Mouse (Mus musculus) CH12.LX (cell line): ENCODE measurements at regions not wholly inside any gene's neighbourhood (a gene's known extent, or its start where the extent isn't known, plus 50 kb on each side); places are given as distances from the start of the nearest gene placed in this dataset.

Source experiments
- DNase-seq: peaks from one replicate; pipeline ENCODE4 v3.0.0-alpha.2; 2013; ENCODE audit errors: extremely low read depth
- H3K27ac ChIP-seq: 2 replicates; pipeline ENCODE4 v1.5.1; 2012; ENCODE audit warnings: low read depth, mild to moderate bottlenecking, control low read depth, moderate library complexity; ENCODE audit not compliant: insufficient read depth
- H3K27me3 ChIP-seq: replicated peaks from 2 replicates; pipeline ENCODE3; 2012; ENCODE audit warnings: inconsistent platforms
- H3K36me3 ChIP-seq, 2 experiments: replicated peaks in 1 of 2; 2 replicates each; pipeline versions ENCODE3 to v1.6.1; 2012; ENCODE audit warnings: inconsistent platforms in 1 of 2, low read length in 1 of 2, mild to moderate bottlenecking in 1 of 2, mixed read lengths in 1 of 2, moderate library complexity in 1 of 2; ENCODE audit not compliant: control insufficient read depth in 1 of 2, insufficient read depth in 1 of 2
- H3K4me1 ChIP-seq, 2 experiments: 2 replicates each; pipeline ENCODE4 v1.6.1; 2012; ENCODE audit warnings: inconsistent platforms in 1 of 2, moderate library complexity in 1 of 2; ENCODE audit not compliant: insufficient read depth in 2 of 2, control insufficient read depth in 1 of 2
- H3K4me2 ChIP-seq: 2 replicates; pipeline ENCODE4 v1.6.1; 2012; ENCODE audit warnings: low read depth, mild to moderate bottlenecking, control low read depth; ENCODE audit not compliant: poor library complexity, insufficient read depth, severe bottlenecking
- H3K4me3 ChIP-seq, 3 experiments: fragments of 150-350 bp in 1 of 3; sonication (generic) in 1 of 3; replicated peaks in 1 of 3; 2 replicates each; pipeline versions ENCODE3 to v1.5.1; 2011 to 2012; ENCODE audit warnings: low read depth in 2 of 3, low read length in 2 of 3, mild to moderate bottlenecking in 2 of 3, moderate library complexity in 2 of 3, control low read depth in 1 of 3, improper control_type of control experiment in 1 of 3, inconsistent platforms in 1 of 3, mixed read lengths in 1 of 3; ENCODE audit not compliant: poor library complexity in 1 of 3
- H3K79me2 ChIP-seq: replicated peaks from 2 replicates; pipeline ENCODE4 v1.6.1; 2012; ENCODE audit warnings: mild to moderate bottlenecking, moderate library complexity; ENCODE audit not compliant: control insufficient read depth, poor library complexity, insufficient read depth, severe bottlenecking; ENCODE audit errors: extremely low read depth
- H3K9ac ChIP-seq: 2 replicates; pipeline ENCODE4 v1.6.1; 2012; ENCODE audit warnings: low read depth, mild to moderate bottlenecking, control low read depth, moderate library complexity; ENCODE audit not compliant: insufficient read depth
- H3K9me3 ChIP-seq: replicated peaks from 2 replicates; pipeline ENCODE3; 2012; ENCODE audit warnings: low read length, inconsistent platforms, mixed read lengths
- CHD2 ChIP-seq: IDR thresholded peaks from 2 replicates; pipeline ENCODE4 v1.6.1; 2011; ENCODE audit warnings: low read length, improper control_type of control experiment
- CTCF ChIP-seq, 2 experiments: IDR thresholded peaks in 1 of 2; conservative IDR thresholded peaks in 1 of 2; 2 replicates each; pipeline ENCODE4 v1.5.1; 2011 to 2012; ENCODE audit warnings: low read depth in 2 of 2, low read length in 2 of 2, improper control_type of control experiment in 1 of 2, inconsistent platforms in 1 of 2, mild to moderate bottlenecking in 1 of 2, moderate library complexity in 1 of 2
- ETS1 ChIP-seq: conservative IDR thresholded peaks from 2 replicates; pipeline ENCODE4 v1.6.1; 2012; ENCODE audit warnings: low read depth, mild to moderate bottlenecking, inconsistent platforms, low read length, improper control_type of control experiment, moderate library complexity
- IRF4 ChIP-seq: IDR thresholded peaks from 2 replicates; pipeline ENCODE4 v1.6.1; 2014; ENCODE audit warnings: low read depth, mild to moderate bottlenecking, inconsistent platforms, low read length, improper control_type of control experiment
- JUN ChIP-seq: IDR thresholded peaks from 2 replicates; pipeline ENCODE4 v1.6.1; 2011; ENCODE audit warnings: low read depth, mild to moderate bottlenecking, low read length, improper control_type of control experiment, moderate library complexity; ENCODE audit not compliant: insufficient read depth
- JUND ChIP-seq: conservative IDR thresholded peaks from 2 replicates; pipeline ENCODE4 v1.6.1; 2011; ENCODE audit warnings: low read depth, low read length, improper control_type of control experiment
- KAT2A ChIP-seq: IDR thresholded peaks from 2 replicates; pipeline ENCODE4 v1.6.1; 2012; ENCODE audit warnings: low read length, improper control_type of control experiment, inconsistent platforms; ENCODE audit not compliant: insufficient replicate concordance
- MAX ChIP-seq: IDR thresholded peaks from 2 replicates; pipeline ENCODE4 v1.6.1; 2011; ENCODE audit warnings: low read length, improper control_type of control experiment
- MAZ ChIP-seq: IDR thresholded peaks from 2 replicates; pipeline ENCODE4 v1.6.1; 2012; ENCODE audit warnings: low read depth, mild to moderate bottlenecking, inconsistent platforms, low read length, improper control_type of control experiment, moderate library complexity
- MEF2A ChIP-seq: IDR thresholded peaks from 2 replicates; pipeline ENCODE4 v1.6.1; 2014; ENCODE audit warnings: low read depth, mild to moderate bottlenecking, inconsistent platforms, low read length, improper control_type of control experiment, borderline replicate concordance
- NELFE ChIP-seq: IDR thresholded peaks from 2 replicates; pipeline ENCODE4 v1.6.1; 2011; ENCODE audit warnings: low read depth, low read length, improper control_type of control experiment
- POLR2AphosphoS2 ChIP-seq: IDR thresholded peaks from 2 replicates; pipeline ENCODE4 v1.6.1; 2011; ENCODE audit warnings: low read depth, low read length, improper control_type of control experiment
- TCF12 ChIP-seq: IDR thresholded peaks from 2 replicates; pipeline ENCODE4 v1.6.1; 2014; ENCODE audit warnings: low read depth, mild to moderate bottlenecking, inconsistent platforms, low read length, improper control_type of control experiment
- ZC3H11A ChIP-seq: IDR thresholded peaks from 2 replicates; pipeline ENCODE4 v1.6.1; 2012; ENCODE audit warnings: low read depth, mild to moderate bottlenecking, inconsistent platforms, low read length, improper control_type of control experiment
- ZKSCAN1 ChIP-seq: IDR thresholded peaks from 2 replicates; pipeline ENCODE4 v1.6.1; 2012; ENCODE audit warnings: low read depth, inconsistent platforms, low read length, improper control_type of control experiment, borderline replicate concordance
- ZMIZ1 ChIP-seq: IDR thresholded peaks from 2 replicates; pipeline ENCODE4 v1.6.1; 2012; ENCODE audit warnings: low read depth, mild to moderate bottlenecking, inconsistent platforms, low read length, improper control_type of control experiment
- ZNF384 ChIP-seq: IDR thresholded peaks from 2 replicates; pipeline ENCODE4 v1.6.1; 2012; ENCODE audit warnings: low read depth, low read length, improper control_type of control experiment, inconsistent platforms
- dilution Hi-C: fragments of 300-500 bp; cut with MboI; formaldehyde crosslinking; loops from 2 replicates; pipeline ENCODE4 v1.14.3; 2020; ENCODE audit warnings: low sequenced_read_pairs; ENCODE audit not compliant: extremely low pct_unique_long_range_greater_than_20kb, extremely low pct_ligation_motif_present
- in situ Hi-C: fragments of 300-500 bp; cut with MboI; formaldehyde crosslinking; loops from 3 replicates; pipeline ENCODE4 v1.14.3; 2019; ENCODE audit warnings: low sequenced_read_pairs, low pct_ligation_motif_present, low pct_unique_long_range_greater_than_20kb, mixed read lengths

GRCm38 (mm10) chr11:8229787-8230186, 434.5 kb downstream of the Tns3 start (continued):
- TF ChIP-seq MAZ: no peak
- no peak for TF ChIP-seq IRF4

- Histone ChIP-seq H3K36me3 (no peaks in the 10 kb centered on the region), H3K4me3 (no peak overlapping the region), H3K79me2 (no peaks in the 10 kb centered on the region), H3K27ac (no peak overlapping the region), H3K9ac (no peak overlapping the region), H3K27me3 (peaks cover 29% of the 10 kb centered on the region), H3K4me1 (no peaks in the 10 kb centered on the region), H3K4me2 (no peak overlapping the region), H3K9me3 (no peaks in the 10 kb centered on the region)
- in situ Hi-C loops (loop anchor here (25.0 kb wide), 1 partner anchor 1016 kb away; the partner anchor contains the start of gene Igfbp3), dilution Hi-C loops (no loop called here)
- no peak for TF ChIP-seq KAT2A
- no peak for TF ChIP-seq POLR2AphosphoS2
- TF ChIP-seq ETS1: no peak
- TF ChIP-seq MAX: no peak
- TF ChIP-seq ZKSCAN1: no peak
- TF ChIP-seq CTCF (conservative IDR thresholded peaks at IDR 0.05 in 1 of 2, IDR thresholded peaks at IDR 0.05 in 1 of 2; ENCODE audit: low read depth in 2 of 2, low read length in 2 of 2): no peak
- no peak for TF ChIP-seq JUN
- TF ChIP-seq IRF4: no peak
- TF ChIP-seq NELFE: no peak
- TF ChIP-seq MAZ: no peak
- no peak for TF ChIP-seq JUND
- TF ChIP-seq ZMIZ1: no peak
- no peak for TF ChIP-seq ZC3H11A
- no peak for TF ChIP-seq CHD2
- no peak for TF ChIP-seq MEF2A
- TF ChIP-seq TCF12: no peak
- DNase-seq: no peak
Measured at GRCm38 (mm10) chr11:8227772-8228425, 436.4 kb downstream of the Tns3 start.

- DNase-seq: peak; percentile 6
- peaks cover 26% of the 10 kb centered on the region for H3K27me3 ChIP-seq
- no peaks in the 10 kb centered on the region for H3K79me2 ChIP-seq
- in situ Hi-C loops (no loop called here), dilution Hi-C loops (no loop called here)
- no peaks in the 10 kb centered on the region for H3K4me1 ChIP-seq
- H3K4me3 ChIP-seq: no peak overlapping the region
- H3K9ac ChIP-seq: no peak overlapping the region
- H3K9me3 ChIP-seq: peaks cover 3% of the 10 kb centered on the region
- H3K27ac ChIP-seq: no peak overlapping the region
- no peak overlapping the region for H3K4me2 ChIP-seq
- TF ChIP-seq ZNF384 (no peak), JUND (no peak)
- H3K36me3 ChIP-seq: no peaks in the 10 kb centered on the region
Measured at GRCm38 (mm10) chr11:8224366-8224765, 440.0 kb downstream of the Tns3 start.
